Mouse (Mus musculus) heart, adult 2 months (tissue): ENCODE measurements at regions not wholly inside any gene's neighbourhood (a gene's known extent, or its start where the extent isn't known, plus 50 kb on each side); places are given as distances from the start of the nearest gene placed in this dataset.

ENCODE experiments used
- CTCF ChIP-seq: fragments of 200-600 bp; IDR thresholded peaks from 2 replicates; pipeline ENCODE4 v1.8.1; 2022; ENCODE audit warnings: antibody characterized with exemption, mild to moderate bottlenecking, moderate library complexity
- POLR2A ChIP-seq: fragments of 200-500 bp; IDR thresholded peaks from 2 replicates; pipeline ENCODE4 v1.6.1; 2011; ENCODE audit warnings: mild to moderate bottlenecking, low read depth, low read length, control low read depth; ENCODE audit not compliant: insufficient read depth

DNA sequence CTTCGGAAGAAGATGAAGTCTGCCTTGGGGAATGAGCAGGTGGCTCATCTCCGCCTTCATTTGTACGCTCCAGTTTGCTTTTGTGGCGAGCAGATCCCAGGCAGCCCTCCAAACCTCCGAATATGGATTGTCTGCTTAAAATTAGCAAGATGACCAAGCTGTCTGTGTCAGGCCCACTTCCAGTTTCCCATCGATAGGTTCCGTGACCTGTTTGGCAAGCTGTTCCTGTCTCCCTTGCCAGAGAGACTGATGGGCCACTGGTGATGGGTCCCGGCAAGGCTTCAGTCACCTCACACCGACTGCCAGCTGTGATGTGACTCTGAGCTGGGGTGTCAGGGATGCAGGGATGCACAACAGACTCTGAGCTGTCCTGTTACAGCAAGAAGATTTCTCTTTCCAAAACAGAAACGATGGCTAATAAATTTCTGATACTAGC lies 96.4 kb downstream of the Enc1 start:
- TF ChIP-seq POLR2A: no peak
- TF ChIP-seq CTCF: no peak
